Mouse (Mus musculus): ENCODE measurements around the gene Sun2. TPM values are rescaled to one million over a fixed set of nuclear protein-coding genes. Genes with fewer than 3 reads are reported as not detected.

Sun2 gene
- total RNA-seq, 2 experiments from 2014 or later, result 29.2 to 34.8 TPM

GRCm38 (mm10) chr15:79751772-79752171 is 9.4 kb upstream of the Sun2 start:
- Histone ChIP-seq H3K4me3 (no peak overlapping the region), H3K27ac (no peak overlapping the region)
- TF ChIP-seq CTCF (conservative IDR thresholded peaks at IDR 0.05), result no peak
- no peak for DNase-seq (ENCODE audit: low spot score in 2 of 2)

- no peak for DNase-seq (ENCODE audit: low spot score in 2 of 2)
- H3K27ac ChIP-seq, result no peak overlapping the region
- no peak overlapping the region for H3K4me3 ChIP-seq
- no peak for TF ChIP-seq CTCF (conservative IDR thresholded peaks at IDR 0.05)
Observed at GRCm38 (mm10) chr15:79750266-79750665, 7.9 kb upstream of the Sun2 start.

- DNase-seq (ENCODE audit: low spot score in 2 of 2), result no peak
- TF ChIP-seq CTCF (conservative IDR thresholded peaks at IDR 0.05), result no peak
- H3K4me3 ChIP-seq, result no peak overlapping the region
- no peak overlapping the region for H3K27ac ChIP-seq
Observed at GRCm38 (mm10) chr15:79749162-79749561, 6.8 kb upstream of the Sun2 start.

- no peak for DNase-seq (ENCODE audit: low spot score in 2 of 2)
- Histone ChIP-seq H3K27ac (no peak overlapping the region), H3K4me3 (no peak overlapping the region)
- TF ChIP-seq CTCF (conservative IDR thresholded peaks at IDR 0.05), result peak; percentile 72
Observed at GRCm38 (mm10) chr15:79747998-79748397, 5.7 kb upstream of the Sun2 start.

- no peak for DNase-seq (ENCODE audit: low spot score in 2 of 2)
- no peak overlapping the region for H3K27ac ChIP-seq
- no peak for TF ChIP-seq CTCF (conservative IDR thresholded peaks at IDR 0.05)
- H3K4me3 ChIP-seq, result no peak overlapping the region
Observed at GRCm38 (mm10) chr15:79745883-79746282, 3.5 kb upstream of the Sun2 start.

- DNase-seq (ENCODE audit: low spot score in 2 of 2), result no peak
- no peak overlapping the region for H3K27ac ChIP-seq
- no peak for TF ChIP-seq CTCF (conservative IDR thresholded peaks at IDR 0.05)
- H3K4me3 ChIP-seq, result no peak overlapping the region
Observed at GRCm38 (mm10) chr15:79745312-79745711, 3.0 kb upstream of the Sun2 start.

- H3K27ac ChIP-seq, result no peak overlapping the region
- no peak for DNase-seq (ENCODE audit: low spot score in 2 of 2)
- no peak overlapping the region for H3K4me3 ChIP-seq
- TF ChIP-seq CTCF (conservative IDR thresholded peaks at IDR 0.05), result no peak
Observed at GRCm38 (mm10) chr15:79744742-79745141, 2.4 kb upstream of the Sun2 start.

- DNase-seq (ENCODE audit: low spot score in 2 of 2), result no peak
- Histone ChIP-seq H3K27ac (no peak overlapping the region), H3K4me3 (no peak overlapping the region)
- TF ChIP-seq CTCF (conservative IDR thresholded peaks at IDR 0.05), result no peak
Observed at GRCm38 (mm10) chr15:79744001-79744400, 1.7 kb upstream of the Sun2 start.

- DNase-seq (ENCODE audit: low spot score in 2 of 2), result no peak
- Histone ChIP-seq H3K27ac (peak overlapping the region; percentile 92), H3K4me3 (peak overlapping the region; percentile 81)
- TF ChIP-seq CTCF (conservative IDR thresholded peaks at IDR 0.05), result no peak
Observed at GRCm38 (mm10) chr15:79742706-79743023, 329 bp upstream of the Sun2 start.

GRCm38 (mm10) chr15:79741173-79741858 is 1.0 kb downstream of the Sun2 start:
- DNase-seq (ENCODE audit: low spot score in 2 of 2), result no peak
- peak overlapping the region; percentile 92 for H3K27ac ChIP-seq
- TF ChIP-seq CTCF (conservative IDR thresholded peaks at IDR 0.05), result no peak
- H3K4me3 ChIP-seq, result peak overlapping the region; percentile 81

GRCm38 (mm10) chr15:79740739-79741138 is 1.6 kb downstream of the Sun2 start:
- no peak for TF ChIP-seq CTCF (conservative IDR thresholded peaks at IDR 0.05)
- H3K4me3 ChIP-seq, result no peak overlapping the region; the same call in 1 of the 2 replicates
- no peak for DNase-seq (ENCODE audit: low spot score in 2 of 2)
- 0 out of 2 replicates have a peak overlapping the region, but pooled peaks have one; percentile 51 for H3K27ac ChIP-seq

- TF ChIP-seq CTCF (conservative IDR thresholded peaks at IDR 0.05), result no peak
- Histone ChIP-seq H3K4me3 (no peak overlapping the region), H3K27ac (peak overlapping the region; percentile 83; the same call in 1 of the 2 replicates)
- DNase-seq (ENCODE audit: low spot score in 2 of 2), result no peak
Observed at GRCm38 (mm10) chr15:79734311-79734710, 8.0 kb downstream of the Sun2 start.

- DNase-seq (ENCODE audit: low spot score in 2 of 2), result no peak
- TF ChIP-seq CTCF (conservative IDR thresholded peaks at IDR 0.05), result no peak
- Histone ChIP-seq H3K4me3 (no peak overlapping the region), H3K27ac (peak overlapping the region; percentile 83; the same call in 1 of the 2 replicates)
Observed at GRCm38 (mm10) chr15:79733640-79734039, 8.7 kb downstream of the Sun2 start.

- Histone ChIP-seq H3K4me3 (no peak overlapping the region), H3K27ac (no peak overlapping the region)
- TF ChIP-seq CTCF (conservative IDR thresholded peaks at IDR 0.05), result no peak
- DNase-seq (ENCODE audit: low spot score in 2 of 2), result no peak
Observed at GRCm38 (mm10) chr15:79733192-79733591, 9.1 kb downstream of the Sun2 start.

All from layer of hippocampus, adult 2 months (tissue).